Mouse (Mus musculus) midbrain, embryonic 16.5 days (tissue): ENCODE data around the gene Ltbp2. TPM values are rescaled to one million over a fixed set of nuclear protein-coding genes. Genes with fewer than 3 reads are reported as not detected.
A peak's percentile ranks its signal among the peaks of the same experiment; 100 is the strongest.

Experiments
- ATAC-seq: fragments of 200-750 bp; cut with Nextera tagmentation; 2 replicates; pipeline ENCODE4 v1.8.0; 2017; ENCODE audit warnings: moderate TSS enrichment
- H3K27ac ChIP-seq: fragments of 300-500 bp; sonication (generic); 2 replicates; pipeline ENCODE4 v1.5.1; 2014; ENCODE audit warnings: mild to moderate bottlenecking, low read length, mixed read lengths
- H3K27me3 ChIP-seq: fragments of 300-500 bp; sonication (generic); 2 replicates; pipeline ENCODE4 v1.6.1; 2014; ENCODE audit warnings: low read depth, low read length, mixed read lengths; ENCODE audit not compliant: control insufficient read depth, insufficient read depth
- H3K36me3 ChIP-seq: fragments of 300-500 bp; sonication (generic); 2 replicates; pipeline ENCODE4 v1.6.1; 2014; ENCODE audit warnings: mild to moderate bottlenecking, low read length, moderate library complexity, mixed read lengths; ENCODE audit not compliant: control insufficient read depth, insufficient read depth
- H3K4me1 ChIP-seq: fragments of 300-500 bp; sonication (generic); 2 replicates; pipeline ENCODE4 v1.6.1; 2014; ENCODE audit warnings: mild to moderate bottlenecking, low read length, mixed read lengths; ENCODE audit not compliant: control insufficient read depth, insufficient read depth
- H3K4me2 ChIP-seq: fragments of 300-500 bp; sonication (generic); 2 replicates; pipeline ENCODE4 v1.6.1; 2014; ENCODE audit warnings: mild to moderate bottlenecking, low read length, mixed read lengths
- H3K4me3 ChIP-seq: fragments of 300-500 bp; sonication (generic); 2 replicates; pipeline ENCODE4 v1.5.1; 2014; ENCODE audit warnings: low read depth, mild to moderate bottlenecking, low read length, moderate library complexity, mixed read lengths
- H3K9ac ChIP-seq: fragments of 300-500 bp; sonication (generic); 2 replicates; pipeline ENCODE4 v1.6.1; 2014; ENCODE audit warnings: low read depth, low read length, mixed read lengths
- H3K9me3 ChIP-seq: fragments of 300-500 bp; sonication (generic); replicated peaks from 2 replicates; pipeline ENCODE4 v1.6.1; 2014; ENCODE audit warnings: mild to moderate bottlenecking, low read length, mixed read lengths; ENCODE audit not compliant: control insufficient read depth, poor library complexity, severe bottlenecking
- WGBS: fragments of 180-500 bp; shearing (Covaris S2); extraction: QIAGEN DNeasy Blood & Tissue Kit; methylation state at CpG from one replicate; pipeline ENCODE4 v1.1.7; 2014; 5-methylcytosine and 5-hydroxymethylcytosine counted together
- polyA plus RNA-seq: library from polyadenylated mRNA; unstranded; fragments of >200 nt; fragmentation: Nextera tagmentation; extraction: Ambion mirVana; gene quantifications from 2 replicates; pipeline ENCODE4 v1.2.1, GENCODE M21; 2015

Ltbp2 gene
- polyA plus RNA-seq, 1 experiment from 2014 or later: 0.11 TPM

- H3K4me3 ChIP-seq: no peak overlapping the region
- 77% methylated on average over 10 of the region's 10 CpGs for WGBS
- no peak overlapping the region for H3K9ac ChIP-seq
- no peaks in the 10 kb centered on the region for H3K4me1 ChIP-seq
- ATAC-seq: no peak
- no peak overlapping the region for H3K4me2 ChIP-seq
- no peaks in the 10 kb centered on the region for H3K36me3 ChIP-seq
- no peak overlapping the region for H3K27ac ChIP-seq
- H3K9me3 ChIP-seq: no peaks in the 10 kb centered on the region
- H3K27me3 ChIP-seq: no peaks in the 10 kb centered on the region
Measured at GRCm38 (mm10) chr12:84790853-84791252, 85.5 kb downstream of the Ltbp2 start.

DNA sequence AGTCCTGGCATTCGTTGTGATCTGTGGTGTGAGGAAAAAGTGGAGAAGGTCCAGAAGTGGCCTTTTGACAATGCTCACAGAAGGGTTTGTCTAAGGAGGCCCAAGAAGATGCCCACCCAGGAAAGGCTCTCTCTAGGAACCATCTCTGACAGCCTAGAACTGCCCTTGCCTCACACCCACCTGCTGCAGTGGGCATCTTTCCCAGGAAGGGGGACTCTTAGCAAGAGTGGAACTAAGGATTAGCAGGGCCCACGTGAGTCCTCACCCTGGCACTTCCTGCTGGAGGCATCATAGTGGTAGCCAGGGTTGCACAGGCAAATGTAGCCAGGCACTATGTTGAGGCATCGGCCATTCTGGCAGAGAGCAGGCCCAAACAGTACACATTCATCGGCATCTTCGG lies 90.2 kb downstream of the Ltbp2 start:
- no peaks in the 10 kb centered on the region for H3K27me3 ChIP-seq
- H3K4me1 ChIP-seq: no peaks in the 10 kb centered on the region
- no peak overlapping the region for H3K4me2 ChIP-seq
- ATAC-seq: no peak
- WGBS: 63% methylated on average over 5 of the region's 5 CpGs
- H3K4me3 ChIP-seq: no peak overlapping the region
- H3K27ac ChIP-seq: no peak overlapping the region
- no peaks in the 10 kb centered on the region for H3K9me3 ChIP-seq
- no peak overlapping the region for H3K9ac ChIP-seq
- H3K36me3 ChIP-seq: no peaks in the 10 kb centered on the region

GRCm38 (mm10) chr12:84784604-84785381 lies 91.5 kb downstream of the Ltbp2 start:
- no peaks in the 10 kb centered on the region for H3K36me3 ChIP-seq
- peak; percentile 73 for ATAC-seq
- no peaks in the 10 kb centered on the region for H3K9me3 ChIP-seq
- no peaks in the 10 kb centered on the region for H3K4me1 ChIP-seq
- no peak overlapping the region for H3K27ac ChIP-seq
- H3K9ac ChIP-seq: no peak overlapping the region
- H3K27me3 ChIP-seq: no peaks in the 10 kb centered on the region
- H3K4me2 ChIP-seq: peak overlapping the region; percentile 38
- WGBS: 35% methylated on average over 25 of the region's 25 CpGs
- no peak overlapping the region for H3K4me3 ChIP-seq

GRCm38 (mm10) chr12:84776229-84776628 lies 100.1 kb downstream of the Ltbp2 start:
- Histone ChIP-seq H3K9me3 (no peaks in the 10 kb centered on the region), H3K4me3 (no peak overlapping the region), H3K4me1 (peaks cover 17% of the 10 kb centered on the region), H3K4me2 (no peak overlapping the region), H3K27ac (no peak overlapping the region), H3K27me3 (no peaks in the 10 kb centered on the region), H3K9ac (no peak overlapping the region), H3K36me3 (no peaks in the 10 kb centered on the region)
- no peak for ATAC-seq

GRCm38 (mm10) chr12:84774376-84774775 lies 102.0 kb downstream of the Ltbp2 start:
- WGBS: 94% methylated on average over 6 of the region's 6 CpGs
- no peak for ATAC-seq
- H3K27me3 ChIP-seq: no peaks in the 10 kb centered on the region
- peaks cover 21% of the 10 kb centered on the region for H3K4me1 ChIP-seq
- no peaks in the 10 kb centered on the region for H3K9me3 ChIP-seq
- H3K4me2 ChIP-seq: no peak overlapping the region
- no peaks in the 10 kb centered on the region for H3K36me3 ChIP-seq
- H3K4me3 ChIP-seq: no peak overlapping the region
- H3K27ac ChIP-seq: no peak overlapping the region
- no peak overlapping the region for H3K9ac ChIP-seq

DNA sequence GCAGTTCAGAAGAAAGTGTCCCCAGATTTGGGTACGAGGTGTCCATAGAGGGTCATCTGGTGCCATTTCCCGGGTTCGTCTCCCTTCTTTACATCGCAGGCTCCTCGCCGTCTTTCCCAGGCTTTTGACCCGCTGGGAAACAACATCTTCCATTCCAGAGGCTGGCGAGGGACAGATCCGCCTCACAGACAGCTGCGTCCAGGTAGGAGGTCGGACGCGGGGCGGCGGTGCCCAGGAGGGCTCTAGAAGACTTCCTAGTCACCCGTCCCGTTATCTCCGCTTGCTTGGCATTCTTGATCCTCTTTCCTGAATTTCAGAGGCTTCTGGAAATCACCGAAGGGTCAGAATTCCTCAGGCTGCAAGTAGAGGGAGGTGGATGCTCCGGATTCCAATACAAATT lies 102.9 kb downstream of the Ltbp2 start:
- no peak for ATAC-seq
- Histone ChIP-seq H3K9me3 (no peaks in the 10 kb centered on the region), H3K36me3 (no peaks in the 10 kb centered on the region), H3K9ac (peak overlapping the region; percentile 74), H3K4me2 (peak overlapping the region; percentile 74), H3K27me3 (no peaks in the 10 kb centered on the region), H3K4me1 (peaks cover 21% of the 10 kb centered on the region), H3K4me3 (peak overlapping the region; percentile 55), H3K27ac (peak overlapping the region; percentile 68)
- WGBS: under 1% methylated on average over 20 of the region's 20 CpGs

- under 1% methylated on average over 47 of the region's 50 CpGs for WGBS
- Histone ChIP-seq H3K27me3 (no peaks in the 10 kb centered on the region), H3K9ac (peak within 1 kb of the TSS; percentile 75), H3K27ac (peak within 1 kb of the TSS; percentile 83), H3K4me2 (peak within 1 kb of the TSS; percentile 80), H3K4me3 (peak within 1 kb of the TSS; percentile 55), H3K4me1 (peaks cover 21% of the 10 kb centered on the region), H3K9me3 (no peaks in the 10 kb centered on the region), H3K36me3 (no peaks in the 10 kb centered on the region)
- peak; percentile 98 for ATAC-seq
Measured at GRCm38 (mm10) chr12:84772726-84773441, 103.4 kb downstream of the Ltbp2 start, which contains the start of the genes Npc2 and Isca2. TSS of gene Npc2 (minus strand) at chr12:84773152. TSS of gene Isca2 (plus strand) at chr12:84773251.

DNA sequence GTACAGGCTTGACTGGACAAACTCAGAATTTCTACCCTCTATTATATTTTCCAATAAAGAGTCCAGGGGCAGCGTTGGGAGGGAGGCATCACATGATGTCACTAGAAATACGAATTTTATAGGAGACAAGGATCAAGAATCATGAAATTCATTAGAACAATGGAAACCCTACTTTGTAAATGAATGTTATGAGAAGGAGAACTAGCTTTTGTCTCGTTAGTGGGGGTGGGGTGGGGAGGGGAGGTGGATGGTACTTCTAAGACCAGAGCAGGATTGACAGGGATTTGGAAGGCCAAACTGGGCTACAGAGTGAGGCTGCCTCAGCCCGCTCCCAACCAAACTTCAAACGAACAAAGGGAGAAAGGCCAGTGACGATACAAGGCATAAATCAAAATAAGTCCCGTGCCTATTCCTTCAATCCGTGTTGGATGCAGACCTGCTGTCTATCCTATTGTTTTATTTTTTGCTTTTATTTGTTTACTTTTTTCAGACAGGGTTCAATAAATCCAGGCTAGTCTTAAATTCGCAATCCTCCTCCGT lies 104.3 kb downstream of the Ltbp2 start:
- Histone ChIP-seq H3K4me1 (peaks cover 21% of the 10 kb centered on the region), H3K4me3 (peak overlapping the region; percentile 55), H3K9me3 (no peaks in the 10 kb centered on the region), H3K27ac (peak overlapping the region; percentile 83), H3K4me2 (peak overlapping the region; percentile 80), H3K36me3 (no peaks in the 10 kb centered on the region), H3K27me3 (no peaks in the 10 kb centered on the region), H3K9ac (peak overlapping the region; percentile 75)
- ATAC-seq: no peak
- WGBS: under 1% methylated on average over 10 of the region's 10 CpGs

DNA sequence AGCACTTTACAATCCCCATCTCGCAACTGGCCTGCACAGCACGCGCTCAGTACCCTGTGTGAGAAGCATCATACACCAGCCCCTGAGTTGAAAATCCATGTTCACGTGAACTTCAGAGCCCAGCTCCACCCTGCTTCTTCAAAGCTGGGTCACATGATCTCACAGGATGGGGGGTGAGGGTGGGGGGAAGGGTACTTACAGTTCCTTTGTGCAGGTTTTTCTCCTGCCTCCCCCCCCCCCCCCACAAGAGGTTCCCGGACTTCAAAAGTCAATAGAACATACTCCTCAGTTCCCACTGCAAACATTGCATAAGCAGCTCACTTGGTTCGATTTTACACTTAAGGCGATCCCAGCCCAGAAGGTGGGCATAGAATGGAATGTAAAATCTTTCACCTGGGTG lies 106.7 kb downstream of the Ltbp2 start:
- Histone ChIP-seq H3K9me3 (no peaks in the 10 kb centered on the region), H3K36me3 (no peaks in the 10 kb centered on the region), H3K27me3 (no peaks in the 10 kb centered on the region), H3K4me2 (no peak overlapping the region), H3K4me3 (no peak overlapping the region), H3K9ac (no peak overlapping the region), H3K4me1 (peaks cover 21% of the 10 kb centered on the region), H3K27ac (no peak overlapping the region)
- no peak for ATAC-seq
- WGBS: 89% methylated on average over 7 of the region's 7 CpGs
